Mouse (Mus musculus): ENCODE measurements at regions not wholly inside any gene's neighbourhood (a gene's known extent, or its start where the extent isn't known, plus 50 kb on each side); places are given as distances from the start of the nearest gene placed in this dataset.

GRCm38 (mm10) chr14:24647722-24648121 lies 160.8 kb downstream of the Rps24 start:
- WGBS: 88% methylated on average over 4 of the region's 4 CpGs
- no peak for DNase-seq (ENCODE audit: low spot score)
- Histone ChIP-seq H3K4me1 (ENCODE audit: control insufficient read depth, insufficient read depth, low read length) (0 out of 2 replicates have a peak, but pooled peaks cover 2% of the 10 kb centered on the region), H3K27me3 (ENCODE audit: control insufficient read depth, insufficient read depth, low read length) (no peaks in the 10 kb centered on the region), H3K4me2 (ENCODE audit: low read depth, severe bottlenecking) (no peak overlapping the region), H3K36me3 (ENCODE audit: control insufficient read depth, insufficient read depth, low read length) (no peaks in the 10 kb centered on the region), H3K4me3 (ENCODE audit: low read depth, low read length) (no peak overlapping the region), H3K9me3 (ENCODE audit: control insufficient read depth, low read length) (no peaks in the 10 kb centered on the region), H3K27ac (replicated peaks; ENCODE audit: low read depth, low read length) (no peak overlapping the region), H3K9ac (ENCODE audit: low read length) (no peak overlapping the region)
- ATAC-seq (ENCODE audit: insufficient number of reproducible peaks, low FRiP score, low TSS enrichment, low read depth): no peak

GRCm38 (mm10) chr14:24650195-24650901 lies 163.4 kb downstream of the Rps24 start:
- no peak overlapping the region for H3K27ac ChIP-seq (replicated peaks; ENCODE audit: low read depth, low read length)
- no peak overlapping the region for H3K4me2 ChIP-seq (ENCODE audit: low read depth, severe bottlenecking)
- 81% methylated on average over 7 of the region's 7 CpGs for WGBS
- no peaks in the 10 kb centered on the region for H3K4me1 ChIP-seq (ENCODE audit: control insufficient read depth, insufficient read depth, low read length)
- no peak overlapping the region for H3K4me3 ChIP-seq (ENCODE audit: low read depth, low read length)
- DNase-seq (ENCODE audit: low spot score): no peak
- no peaks in the 10 kb centered on the region for H3K27me3 ChIP-seq (ENCODE audit: control insufficient read depth, insufficient read depth, low read length)
- H3K9me3 ChIP-seq (ENCODE audit: control insufficient read depth, low read length): no peaks in the 10 kb centered on the region
- ATAC-seq (ENCODE audit: insufficient number of reproducible peaks, low FRiP score, low TSS enrichment, low read depth): no peak
- no peak overlapping the region for H3K9ac ChIP-seq (ENCODE audit: low read length)
- H3K36me3 ChIP-seq (ENCODE audit: control insufficient read depth, insufficient read depth, low read length): no peaks in the 10 kb centered on the region

GRCm38 (mm10) chr14:24650902-24651270 lies 164.0 kb downstream of the Rps24 start:
- ATAC-seq (ENCODE audit: insufficient number of reproducible peaks, low FRiP score, low TSS enrichment, low read depth) (no peak), DNase-seq (ENCODE audit: low spot score) (no peak)
- Histone ChIP-seq H3K4me2 (ENCODE audit: low read depth, severe bottlenecking) (no peak overlapping the region), H3K9me3 (ENCODE audit: control insufficient read depth, low read length) (no peaks in the 10 kb centered on the region), H3K36me3 (ENCODE audit: control insufficient read depth, insufficient read depth, low read length) (no peaks in the 10 kb centered on the region), H3K27ac (replicated peaks; ENCODE audit: low read depth, low read length) (no peak overlapping the region), H3K9ac (ENCODE audit: low read length) (no peak overlapping the region), H3K4me1 (ENCODE audit: control insufficient read depth, insufficient read depth, low read length) (no peaks in the 10 kb centered on the region), H3K27me3 (ENCODE audit: control insufficient read depth, insufficient read depth, low read length) (no peaks in the 10 kb centered on the region), H3K4me3 (ENCODE audit: low read depth, low read length) (no peak overlapping the region)
- WGBS: 65% methylated on average over 12 of the region's 12 CpGs

- Histone ChIP-seq H3K27me3 (ENCODE audit: control insufficient read depth, insufficient read depth, low read length) (no peaks in the 10 kb centered on the region), H3K36me3 (ENCODE audit: control insufficient read depth, insufficient read depth, low read length) (no peaks in the 10 kb centered on the region), H3K27ac (replicated peaks; ENCODE audit: low read depth, low read length) (no peak overlapping the region), H3K4me3 (ENCODE audit: low read depth, low read length) (no peak overlapping the region), H3K9ac (ENCODE audit: low read length) (no peak overlapping the region), H3K9me3 (ENCODE audit: control insufficient read depth, low read length) (no peaks in the 10 kb centered on the region), H3K4me1 (ENCODE audit: control insufficient read depth, insufficient read depth, low read length) (no peaks in the 10 kb centered on the region), H3K4me2 (ENCODE audit: low read depth, severe bottlenecking) (no peak overlapping the region)
- DNase-seq (ENCODE audit: low spot score) (no peak), ATAC-seq (ENCODE audit: insufficient number of reproducible peaks, low FRiP score, low TSS enrichment, low read depth) (no peak)
- 72% methylated on average over 2 of the region's 2 CpGs for WGBS
Measured at GRCm38 (mm10) chr14:24652591-24652990, 165.7 kb downstream of the Rps24 start.

- H3K27me3 ChIP-seq (ENCODE audit: control insufficient read depth, insufficient read depth, low read length): no peaks in the 10 kb centered on the region
- no peak for DNase-seq (ENCODE audit: low spot score)
- WGBS: 71% methylated on average over 9 of the region's 9 CpGs
Measured at GRCm38 (mm10) chr14:24655580-24655979, 168.7 kb downstream of the Rps24 start.

GRCm38 (mm10) chr14:24661797-24662196 lies 174.9 kb downstream of the Rps24 start:
- no peaks in the 10 kb centered on the region for H3K9me3 ChIP-seq (ENCODE audit: control insufficient read depth, low read length)
- no peaks in the 10 kb centered on the region for H3K4me1 ChIP-seq (ENCODE audit: control insufficient read depth, insufficient read depth, low read length)
- H3K4me3 ChIP-seq (ENCODE audit: low read depth, low read length): no peak overlapping the region
- ATAC-seq (ENCODE audit: insufficient number of reproducible peaks, low FRiP score, low TSS enrichment, low read depth): no peak
- WGBS: 75% methylated on average over 2 of the region's 2 CpGs
- no peaks in the 10 kb centered on the region for H3K27me3 ChIP-seq (ENCODE audit: control insufficient read depth, insufficient read depth, low read length)
- no peak overlapping the region for H3K4me2 ChIP-seq (ENCODE audit: low read depth, severe bottlenecking)
- H3K9ac ChIP-seq (ENCODE audit: low read length): no peak overlapping the region
- no peak for DNase-seq (ENCODE audit: low spot score)
- H3K36me3 ChIP-seq (ENCODE audit: control insufficient read depth, insufficient read depth, low read length): no peaks in the 10 kb centered on the region
- no peak overlapping the region for H3K27ac ChIP-seq (replicated peaks; ENCODE audit: low read depth, low read length)

More at GRCm38 (mm10) chr14:24655580-24655979, 168.7 kb downstream of the Rps24 start:
- no peak for ATAC-seq (ENCODE audit: insufficient number of reproducible peaks, low FRiP score, low TSS enrichment, low read depth)
- no peak overlapping the region for H3K27ac ChIP-seq (replicated peaks; ENCODE audit: low read depth, low read length)
- no peaks in the 10 kb centered on the region for H3K4me1 ChIP-seq (ENCODE audit: control insufficient read depth, insufficient read depth, low read length)
- H3K4me3 ChIP-seq (ENCODE audit: low read depth, low read length): no peak overlapping the region
- H3K9me3 ChIP-seq (ENCODE audit: control insufficient read depth, low read length): no peaks in the 10 kb centered on the region
- no peaks in the 10 kb centered on the region for H3K36me3 ChIP-seq (ENCODE audit: control insufficient read depth, insufficient read depth, low read length)
- no peak overlapping the region for H3K9ac ChIP-seq (ENCODE audit: low read length)
- H3K4me2 ChIP-seq (ENCODE audit: low read depth, severe bottlenecking): no peak overlapping the region

- Histone ChIP-seq H3K4me3 (ENCODE audit: low read depth, low read length) (no peak overlapping the region), H3K9ac (ENCODE audit: low read length) (no peak overlapping the region), H3K36me3 (ENCODE audit: control insufficient read depth, insufficient read depth, low read length) (no peaks in the 10 kb centered on the region), H3K27me3 (ENCODE audit: control insufficient read depth, insufficient read depth, low read length) (no peaks in the 10 kb centered on the region), H3K27ac (replicated peaks; ENCODE audit: low read depth, low read length) (no peak overlapping the region), H3K4me1 (ENCODE audit: control insufficient read depth, insufficient read depth, low read length) (no peaks in the 10 kb centered on the region), H3K9me3 (ENCODE audit: control insufficient read depth, low read length) (no peaks in the 10 kb centered on the region), H3K4me2 (ENCODE audit: low read depth, severe bottlenecking) (no peak overlapping the region)
- 87% methylated on average over 4 of the region's 4 CpGs for WGBS
- DNase-seq (ENCODE audit: low spot score) (no peak), ATAC-seq (ENCODE audit: insufficient number of reproducible peaks, low FRiP score, low TSS enrichment, low read depth) (no peak)
Measured at GRCm38 (mm10) chr14:24665210-24665609, 178.3 kb downstream of the Rps24 start.
